Mouse (Mus musculus) mouse trophoblast stem cell (cell line): ENCODE data around the gene Pex26.

Experiments
- in situ Hi-C, 2 experiments: fragments of 300-500 bp; cut with MseI, MboI; formaldehyde crosslinking; loops; 2 replicates in 1 of 2; 3 replicates in 1 of 2; pipeline ENCODE4 v1.15.1; 2025

The Pex26 gene

GRCm38 (mm10) chr6:121200458-121200857 lies 17.0 kb downstream of the Pex26 start:
- in situ Hi-C loops, result no loop called here

- in situ Hi-C loops, result no loop called here
Measured at GRCm38 (mm10) chr6:121202026-121202425, 18.6 kb downstream of the Pex26 start.

GRCm38 (mm10) chr6:121206481-121206880 lies 23.0 kb downstream of the Pex26 start:
- in situ Hi-C loops, result no loop called here

- in situ Hi-C loops, result no loop called here
Measured at GRCm38 (mm10) chr6:121209584-121209983, 26.1 kb downstream of the Pex26 start.

GRCm38 (mm10) chr6:121210149-121210925 lies 26.9 kb downstream of the Pex26 start, which contains the start of gene Tuba8:
Tuba8 (plus strand) TSS chr6:121210696.
- in situ Hi-C loops, result no loop called here

GRCm38 (mm10) chr6:121210926-121211289 lies 27.4 kb downstream of the Pex26 start:
- in situ Hi-C loops, result no loop called here

GRCm38 (mm10) chr6:121211743-121212142 lies 28.3 kb downstream of the Pex26 start:
- in situ Hi-C loops, result no loop called here

GRCm38 (mm10) chr6:121212988-121213387 lies 29.5 kb downstream of the Pex26 start:
- in situ Hi-C loops, result no loop called here

- in situ Hi-C loops, result no loop called here
Measured at GRCm38 (mm10) chr6:121214221-121214620, 30.8 kb downstream of the Pex26 start.

GRCm38 (mm10) chr6:121214667-121215330 lies 31.3 kb downstream of the Pex26 start:
- in situ Hi-C loops, result no loop called here

GRCm38 (mm10) chr6:121215336-121215735 lies 31.9 kb downstream of the Pex26 start:
- in situ Hi-C loops, result no loop called here

GRCm38 (mm10) chr6:121215896-121216295 lies 32.4 kb downstream of the Pex26 start:
- in situ Hi-C loops, result no loop called here

- in situ Hi-C loops, result no loop called here
Measured at GRCm38 (mm10) chr6:121216589-121217255, 33.3 kb downstream of the Pex26 start.

GRCm38 (mm10) chr6:121218002-121218401 lies 34.5 kb downstream of the Pex26 start:
- in situ Hi-C loops, result no loop called here

GRCm38 (mm10) chr6:121219406-121219805 lies 35.9 kb downstream of the Pex26 start:
- in situ Hi-C loops, result no loop called here

GRCm38 (mm10) chr6:121220181-121220580 lies 36.7 kb downstream of the Pex26 start:
- in situ Hi-C loops, result no loop called here

- in situ Hi-C loops, result no loop called here
Measured at GRCm38 (mm10) chr6:121221876-121222597, 38.6 kb downstream of the Pex26 start.

GRCm38 (mm10) chr6:121223001-121223400 lies 39.5 kb downstream of the Pex26 start:
- in situ Hi-C loops, result no loop called here

- in situ Hi-C loops, result no loop called here
Measured at GRCm38 (mm10) chr6:121224067-121224466, 40.6 kb downstream of the Pex26 start.

- in situ Hi-C loops, result no loop called here
Measured at GRCm38 (mm10) chr6:121224993-121225392, 41.5 kb downstream of the Pex26 start.

- in situ Hi-C loops, result no loop called here
Measured at GRCm38 (mm10) chr6:121226043-121226442, 42.6 kb downstream of the Pex26 start.

- in situ Hi-C loops, result no loop called here
Measured at GRCm38 (mm10) chr6:121226744-121227143, 43.3 kb downstream of the Pex26 start.
